ENCODE assay signal across 25 mouse cellular contexts in genomic region chr14:48593363-48593762, GRCm38 (mm10).
A peak's percentile ranks its signal among the peaks of the same experiment; 100 is the strongest.
DNase-seq lines count a peak whose midpoint lies in the region; ATAC-seq lines count a peak whose summit lies in the region.
"Had no signal": no experiment of that assay in that cellular context is flagged by ENCODE, and none has a peak within 500 bp of the region (broad histone marks: within the 10 kb centered on the region; RNA-seq: fewer than 3 reads in every experiment).

No protein-coding gene starts in this region.

- 23% methylated on average over 8 of the region's 8 CpGs for WGBS in hindbrain, embryonic 15.5 days
- WGBS in midbrain, embryonic 15.5 days = 19% methylated on average over 8 of the region's 8 CpGs

- no peaks in the 10 kb centered on the region for H3K9me3 ChIP-seq in hindbrain, embryonic 15.5 days
- H3K9me3 ChIP-seq in midbrain, embryonic 15.5 days = no peaks in the 10 kb centered on the region
- H3K9me3 ChIP-seq: embryonic facial prominence, embryonic 12.5 days; forebrain, embryonic 15.5 days; heart, embryonic 13.5 days; limb, embryonic 10.5 days had no signal

- no peaks in the 10 kb centered on the region for H3K27me3 ChIP-seq in hindbrain, embryonic 15.5 days
- no peaks in the 10 kb centered on the region for H3K27me3 ChIP-seq in midbrain, embryonic 15.5 days (replicated peaks)
- H3K27me3 ChIP-seq: forebrain, embryonic 15.5 days; heart, embryonic 13.5 days had no signal

- 0 out of 2 replicates have a peak, but pooled peaks have one; percentile 26 for ATAC-seq in cerebellum, adult (ENCODE audit: insufficient number of reproducible peaks, low FRiP score, low TSS enrichment)
- ATAC-seq in hindbrain, embryonic 15.5 days (ENCODE audit: low FRiP score, low read depth) = peak; percentile 72
- ATAC-seq in midbrain, embryonic 15.5 days (replicated peaks) = peak; percentile 63
- ATAC-seq: forebrain, embryonic 15.5 days; intestine, embryonic 16.5 days had no signal

- H3K27ac ChIP-seq in hindbrain, embryonic 15.5 days (replicated peaks) = no peak overlapping the region
- H3K27ac ChIP-seq in midbrain, embryonic 15.5 days = no peak overlapping the region
- H3K27ac ChIP-seq: embryonic facial prominence, embryonic 12.5 days; forebrain, embryonic 15.5 days; gastrocnemius, adult 2 months; heart, embryonic 13.5 days; left cerebral cortex, adult 2 months; limb, embryonic 10.5 days had no signal

- peaks cover 4% of the 10 kb centered on the region; the same call in 1 of the 2 replicates for H3K4me1 ChIP-seq in hindbrain, embryonic 15.5 days (replicated peaks)
- peaks cover 6% of the 10 kb centered on the region for H3K4me1 ChIP-seq in midbrain, embryonic 15.5 days

- no peaks in the 10 kb centered on the region for H3K36me3 ChIP-seq in hindbrain, embryonic 15.5 days
- H3K36me3 ChIP-seq in midbrain, embryonic 15.5 days (replicated peaks) = no peaks in the 10 kb centered on the region
- H3K36me3 ChIP-seq: embryonic facial prominence, embryonic 12.5 days; forebrain, embryonic 15.5 days; heart, embryonic 13.5 days; limb, embryonic 10.5 days had no signal

- no peak overlapping the region for H3K4me3 ChIP-seq in hindbrain, embryonic 15.5 days
- H3K4me3 ChIP-seq in midbrain, embryonic 15.5 days = no peak overlapping the region
- H3K4me3 ChIP-seq: embryonic facial prominence, embryonic 12.5 days; forebrain, embryonic 15.5 days; gastrocnemius, adult 2 months; heart, embryonic 13.5 days; left cerebral cortex, adult 2 months; limb, embryonic 10.5 days; myocyte had no signal

- H3K4me2 ChIP-seq in hindbrain, embryonic 15.5 days = no peak overlapping the region
- no peak overlapping the region for H3K4me2 ChIP-seq in midbrain, embryonic 15.5 days
- H3K4me2 ChIP-seq: embryonic facial prominence, embryonic 12.5 days; forebrain, embryonic 15.5 days; heart, embryonic 13.5 days had no signal

- H3K9ac ChIP-seq in hindbrain, embryonic 15.5 days = no peak overlapping the region
- H3K9ac ChIP-seq in midbrain, embryonic 15.5 days = no peak overlapping the region
- H3K9ac ChIP-seq: embryonic facial prominence, embryonic 12.5 days; forebrain, embryonic 15.5 days; heart, embryonic 13.5 days had no signal

- DNase-seq in cerebellum, postnatal 36 days = no peak
- DNase-seq in MN1 (ENCODE audit: low spot score) = peak; percentile 29
- no peak for DNase-seq in adrenal gland, adult (ENCODE audit: inconsistent age in 2 of 2, low spot score in 1 of 2)
- DNase-seq in ovary, postnatal 10 days (ENCODE audit: low spot score) = no peak
- DNase-seq in Muller cell, postnatal 12 days (ENCODE audit: inconsistent ontology term) = no peak
- DNase-seq: adrenal gland, postnatal 25 days; cerebellum, adult 2 months; gastrocnemius, adult 2 months; heart, postnatal 36 days; kidney, postnatal 4 days; layer of hippocampus, adult 9-11 months; lung, adult 18-20 months; lung, postnatal 14 days; right cerebral cortex, postnatal 4 days; thymus, adult 2 months had no signal
